Mouse (Mus musculus) kidney, adult 2 months (tissue): Measurements from ENCODE around the gene 1700021F07Rik. TPM values are rescaled to one million over a fixed set of nuclear protein-coding genes. Genes with fewer than 3 reads are reported as not detected.

Experiments used
- DNase-seq: peaks from one replicate; pipeline ENCODE4 v3.0.0; 2021
- H3K27ac ChIP-seq: fragments of 200-500 bp; 2 replicates; pipeline ENCODE4 v1.5.1; 2012; ENCODE audit warnings: low read depth, low read length, control low read depth, inconsistent platforms; ENCODE audit not compliant: insufficient read depth
- H3K27me3 ChIP-seq: fragments of 200-500 bp; replicated peaks from 2 replicates; pipeline ENCODE4 v1.6.1; 2012; ENCODE audit warnings: mild to moderate bottlenecking, moderate library complexity, low read length, inconsistent platforms; ENCODE audit not compliant: control insufficient read depth, insufficient read depth
- H3K36me3 ChIP-seq: fragments of 200-500 bp; 2 replicates; pipeline ENCODE4 v1.6.1; 2012; ENCODE audit warnings: mild to moderate bottlenecking, moderate library complexity, low read length, inconsistent platforms; ENCODE audit not compliant: control insufficient read depth, insufficient read depth
- H3K4me1 ChIP-seq: fragments of 200-500 bp; 2 replicates; pipeline ENCODE4 v1.6.1; 2011; ENCODE audit warnings: low read length; ENCODE audit not compliant: control insufficient read depth, insufficient read depth
- H3K4me3 ChIP-seq: fragments of 200-500 bp; 2 replicates; pipeline ENCODE4 v1.5.1; 2011; ENCODE audit warnings: mild to moderate bottlenecking, low read depth, low read length, control low read depth; ENCODE audit not compliant: insufficient read depth
- CTCF ChIP-seq: fragments of 200-500 bp; conservative IDR thresholded peaks from 2 replicates; pipeline ENCODE4 v1.5.1; 2011; ENCODE audit warnings: low read depth, mild to moderate bottlenecking, control low read depth, low read length, moderate library complexity, mixed read lengths; ENCODE audit not compliant: insufficient read depth, insufficient read length
- POLR2A ChIP-seq: fragments of 200-500 bp; IDR thresholded peaks from one replicate; pipeline ENCODE4 v1.6.1; 2011; ENCODE audit warnings: low read depth, low read length, control low read depth
- WGBS: fragments of 180-500 bp; shearing (Covaris S2); methylation state at CpG from one replicate; pipeline ENCODE4 v1.1.7; 2018; 5-methylcytosine and 5-hydroxymethylcytosine counted together
- polyA plus RNA-seq: library from polyadenylated mRNA; depleted of rRNA; stranded (reverse); fragments of >200 nt; gene quantifications from 2 replicates; pipeline ENCODE4 v1.2.3, GENCODE M21; 2012

1700021F07Rik gene
- polyA plus RNA-seq, 1 experiment: not detected

DNA sequence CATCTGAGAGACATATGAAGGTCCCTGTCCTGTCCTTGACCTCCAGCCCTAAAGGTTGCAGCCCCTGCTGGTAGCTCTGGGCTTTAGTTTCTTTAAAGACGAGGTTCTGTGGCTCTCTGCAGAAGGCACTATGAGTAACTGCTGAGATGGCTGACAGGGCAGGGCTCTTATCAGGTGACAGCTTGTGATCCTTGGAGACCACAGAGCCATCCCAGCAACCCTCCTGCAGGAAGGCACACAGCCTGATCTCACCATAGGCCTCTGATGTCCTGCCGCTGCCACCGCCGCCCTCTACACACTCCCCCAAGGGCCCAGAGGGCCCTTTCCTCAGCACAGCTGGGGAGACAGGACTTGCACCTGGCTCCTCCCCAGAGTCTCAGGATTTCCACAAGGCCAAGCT, 19.4 kb downstream of the 1700021F07Rik start:
- TF ChIP-seq CTCF (no peak), POLR2A (no peak)
- Histone ChIP-seq H3K4me3 (no peak overlapping the region), H3K27me3 (no peaks in the 10 kb centered on the region), H3K36me3 (no peaks in the 10 kb centered on the region), H3K27ac (no peak overlapping the region), H3K4me1 (no peaks in the 10 kb centered on the region)
- no peak for DNase-seq
- WGBS: 88% methylated on average over 4 of the region's 4 CpGs

DNA sequence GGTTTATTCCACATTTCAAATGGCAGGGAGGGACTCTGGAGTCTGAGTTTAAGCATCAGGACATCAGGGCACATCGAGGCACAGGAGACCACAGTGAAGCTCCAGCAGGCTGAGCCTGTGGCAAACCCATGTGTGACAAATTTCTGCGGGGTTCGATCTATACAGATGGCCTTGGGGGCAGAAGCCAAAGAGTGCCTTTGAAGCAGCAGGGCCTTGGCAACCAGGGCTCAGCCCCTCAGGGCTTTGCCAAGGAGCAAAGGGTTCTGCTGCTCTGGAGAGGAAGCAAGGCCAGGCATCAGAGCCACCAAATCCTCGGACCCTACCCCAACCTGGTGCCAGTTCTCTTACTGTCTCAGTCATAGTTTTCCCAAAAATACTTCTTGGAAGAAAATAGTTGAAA, 20.3 kb downstream of the 1700021F07Rik start:
- no peak for DNase-seq
- TF ChIP-seq POLR2A (no peak), CTCF (no peak)
- Histone ChIP-seq H3K4me1 (no peaks in the 10 kb centered on the region), H3K36me3 (no peaks in the 10 kb centered on the region), H3K4me3 (no peak overlapping the region), H3K27me3 (no peaks in the 10 kb centered on the region), H3K27ac (no peak overlapping the region)
- WGBS: 90% methylated on average over 4 of the region's 4 CpGs

DNA sequence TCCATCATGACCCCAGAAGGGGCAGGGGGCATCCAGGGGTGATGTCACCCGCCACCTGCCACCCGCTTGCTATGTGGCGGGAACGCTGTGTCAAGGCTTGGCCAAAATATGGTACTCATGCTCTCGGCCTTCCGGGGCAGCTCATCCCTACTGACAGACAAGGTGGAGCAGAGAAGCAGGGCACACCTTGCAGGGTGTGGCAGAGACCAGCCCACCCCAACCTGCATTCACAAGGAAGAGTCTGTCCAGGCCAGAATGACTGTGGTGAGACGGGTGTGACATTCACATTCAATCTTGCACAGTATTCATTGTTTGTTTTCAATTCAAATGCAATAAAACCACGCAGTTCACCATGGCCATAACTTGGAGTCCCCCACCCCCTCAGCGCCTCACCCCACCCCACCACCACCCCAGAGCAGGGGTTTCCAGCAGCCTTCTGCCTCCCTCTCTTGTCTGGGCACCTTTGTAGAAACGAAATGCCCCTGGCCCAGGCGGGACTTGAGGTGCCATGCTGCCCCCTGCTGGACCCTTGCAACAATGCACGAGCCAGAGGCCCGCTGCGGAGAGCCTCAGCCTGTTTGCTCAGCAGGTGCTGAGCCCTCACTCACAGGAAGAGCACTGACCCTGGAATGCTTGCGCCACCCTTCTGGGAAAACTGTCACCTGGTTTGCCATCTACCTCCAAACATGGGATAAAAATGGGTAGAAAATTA, 23.8 kb downstream of the 1700021F07Rik start:
- no peaks in the 10 kb centered on the region for H3K27me3 ChIP-seq
- H3K36me3 ChIP-seq: no peaks in the 10 kb centered on the region
- H3K4me1 ChIP-seq: no peaks in the 10 kb centered on the region
- no peak overlapping the region for H3K4me3 ChIP-seq
- 45% methylated on average over 15 of the region's 15 CpGs for WGBS
- H3K27ac ChIP-seq: no peak overlapping the region
- peak; percentile 75 for DNase-seq
- TF ChIP-seq POLR2A: no peak
- peak; percentile 88 for TF ChIP-seq CTCF

DNA sequence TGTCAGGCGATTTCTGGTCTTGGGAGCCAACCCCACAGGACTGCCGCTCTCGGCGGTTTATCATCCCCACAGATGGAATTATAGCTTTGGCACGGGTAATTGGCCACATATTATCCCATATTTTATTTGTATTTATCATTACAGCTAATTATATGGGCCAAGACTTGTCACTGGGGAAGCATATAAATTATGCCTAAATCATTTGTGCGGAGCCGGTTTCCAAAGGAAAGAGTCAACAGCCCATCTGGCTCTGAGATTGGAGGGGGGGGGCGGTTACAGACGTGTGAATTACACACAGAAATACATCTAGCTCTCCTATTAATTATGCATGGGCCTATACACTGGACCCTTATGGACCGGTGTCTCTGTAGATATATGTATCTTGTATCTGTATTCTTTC, 26.9 kb downstream of the 1700021F07Rik start:
- Histone ChIP-seq H3K27me3 (no peaks in the 10 kb centered on the region), H3K4me3 (no peak overlapping the region), H3K36me3 (no peaks in the 10 kb centered on the region), H3K4me1 (no peaks in the 10 kb centered on the region), H3K27ac (no peak overlapping the region)
- DNase-seq: no peak
- TF ChIP-seq CTCF (no peak), POLR2A (no peak)
- WGBS: 84% methylated on average over 10 of the region's 10 CpGs

DNA sequence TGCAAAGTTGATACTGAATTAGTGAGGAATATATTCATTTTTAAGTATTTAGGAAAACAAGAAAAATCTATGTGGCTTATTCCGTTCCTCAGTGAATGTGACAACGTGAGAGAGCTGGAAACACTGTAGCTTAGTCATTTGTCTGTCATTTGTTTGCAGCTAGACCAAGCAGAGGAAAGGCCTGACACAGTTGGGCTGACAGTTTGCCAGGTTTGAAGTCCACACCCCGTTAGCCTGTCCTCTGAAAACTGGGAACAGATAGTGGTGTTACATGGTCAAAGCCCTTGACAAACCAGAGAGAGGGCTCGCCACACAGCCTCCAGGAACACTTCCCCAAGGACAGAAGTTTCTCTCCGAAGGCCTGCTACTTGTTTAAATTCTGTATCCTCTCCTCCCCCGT, 28.3 kb downstream of the 1700021F07Rik start:
- no peak for DNase-seq
- Histone ChIP-seq H3K4me1 (no peaks in the 10 kb centered on the region), H3K36me3 (no peaks in the 10 kb centered on the region), H3K27ac (no peak overlapping the region), H3K4me3 (no peak overlapping the region), H3K27me3 (no peaks in the 10 kb centered on the region)
- TF ChIP-seq CTCF (no peak), POLR2A (no peak)
- WGBS: 69% methylated on average over 6 of the region's 6 CpGs

GRCm38 (mm10) chr2:173553863-173554262, 31.5 kb downstream of the 1700021F07Rik start:
- Histone ChIP-seq H3K27ac (no peak overlapping the region), H3K4me1 (no peaks in the 10 kb centered on the region), H3K27me3 (no peaks in the 10 kb centered on the region), H3K36me3 (no peaks in the 10 kb centered on the region), H3K4me3 (no peak overlapping the region)
- DNase-seq: no peak
- no peak for TF ChIP-seq POLR2A
- TF ChIP-seq CTCF: peak; percentile 71
- WGBS: 59% methylated on average over 9 of the region's 9 CpGs

DNA sequence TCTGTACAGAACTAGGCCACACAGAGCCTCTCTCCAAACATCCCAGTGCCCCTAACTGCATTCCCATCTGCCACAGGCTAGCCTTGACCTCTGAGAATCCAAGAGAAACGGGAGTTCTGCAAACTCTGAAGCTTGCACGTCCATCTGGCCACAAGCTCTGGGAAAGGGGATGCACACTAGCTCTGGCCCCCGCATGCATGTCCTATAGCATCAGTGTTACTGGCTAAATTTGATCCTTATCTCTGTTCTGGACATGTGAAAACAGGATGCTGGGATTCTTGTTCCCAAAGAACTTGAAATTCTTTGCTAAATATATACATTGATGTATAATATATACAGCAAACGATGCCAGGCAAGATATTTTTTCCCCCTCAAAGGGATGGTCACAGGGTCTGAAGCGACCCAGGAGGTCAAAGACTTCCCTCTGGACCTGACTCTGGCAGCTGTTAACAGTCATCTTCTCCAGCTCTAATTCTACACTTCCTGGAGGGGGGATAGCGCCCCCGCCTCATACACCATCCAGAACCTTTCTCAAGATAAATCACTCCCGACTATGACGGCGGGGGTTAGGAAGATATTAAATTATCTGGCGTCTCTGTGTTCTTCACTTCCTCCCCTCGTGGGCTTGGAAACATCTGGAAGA, 36.5 kb downstream of the 1700021F07Rik start:
- peak; percentile 40 for DNase-seq
- H3K27me3 ChIP-seq: no peaks in the 10 kb centered on the region
- H3K36me3 ChIP-seq: no peaks in the 10 kb centered on the region
- H3K4me1 ChIP-seq: no peaks in the 10 kb centered on the region
- TF ChIP-seq POLR2A (no peak), CTCF (no peak)
- no peak overlapping the region for H3K4me3 ChIP-seq
- H3K27ac ChIP-seq: no peak overlapping the region
- WGBS: 44% methylated on average over 12 of the region's 12 CpGs
